Mouse (Mus musculus) erythroid progenitor cell, adult 5-6 weeks (primary cell): Measurements from ENCODE around the gene Brd3os. TPM values are rescaled to one million over a fixed set of nuclear protein-coding genes. Genes with fewer than 3 reads are reported as not detected.

Experiments
- ATAC-seq: replicated peaks from 2 replicates; pipeline ENCODE4 v1.8.0; 2016; ENCODE audit warnings: moderate number of reproducible peaks, mild to moderate bottlenecking, moderate TSS enrichment, inconsistent platforms; ENCODE audit not compliant: poor library complexity, low FRiP score, severe bottlenecking
- total RNA-seq, 2 experiments: library from RNA; stranded (forward) in 1 of 2; stranded (reverse) in 1 of 2; fragments of 150-400 nt in 1 of 2; fragments of 186-747, 209-891 nt in 1 of 2; gene quantifications; 2 replicates each; pipeline versions ENCODE4 v1.2.3 to v1.2.4; 2015 to 2017; ENCODE audit warnings: low replicate concordance in 2 of 2

Gene Brd3os
- total RNA-seq, 2 experiments from 2014 or later, result not detected

DNA sequence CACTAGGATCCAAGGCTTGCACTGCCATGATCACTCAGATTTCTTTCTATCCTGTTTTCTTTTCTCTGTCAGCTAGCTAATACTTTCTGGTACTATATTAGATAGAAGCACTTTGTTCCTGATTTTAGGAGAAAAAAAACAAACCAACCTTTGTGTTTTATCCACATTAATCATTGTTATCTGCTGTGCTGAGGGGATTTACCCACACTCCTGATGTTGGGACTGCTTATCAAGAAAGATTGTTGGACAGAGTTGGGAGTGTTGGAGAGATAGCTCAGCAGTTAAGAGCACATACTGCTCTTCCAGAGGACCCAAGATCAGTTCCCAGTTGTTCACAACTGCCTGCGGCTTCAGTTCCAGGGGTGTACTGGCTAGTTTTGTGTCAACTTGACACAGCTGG, 46.2 kb downstream of the Brd3os start:
- no peak for ATAC-seq

- ATAC-seq, result no peak
These were observed 48.8 kb downstream of the Brd3os start for GRCm38 (mm10) chr2:27490939-27491338.

Other genes with a start within 250 kb of the Brd3os start
- not detected in 2 replicates for gene Sardh, start 194.0 kb upstream of the Brd3os start, total RNA-seq (2015; ENCODE audit: low replicate concordance)
- not detected in 2 replicates for gene Sardh, start 194.0 kb upstream of the Brd3os start, total RNA-seq (2017; ENCODE audit: low replicate concordance)
- 1.7 and 3.6 TPM in 2 replicates for gene Vav2, start 15.3 kb upstream of the Brd3os start, total RNA-seq (2015; ENCODE audit: low replicate concordance)
- 2.2 and 10.7 TPM in 2 replicates for gene Vav2, start 15.3 kb upstream of the Brd3os start, total RNA-seq (2017; ENCODE audit: low replicate concordance)
- gene Brd3, start 65.3 kb downstream of the Brd3os start, total RNA-seq (2015; ENCODE audit: low replicate concordance), result 22.7 and 30.6 TPM in 2 replicates
- gene Brd3, start 65.3 kb downstream of the Brd3os start, total RNA-seq (2017; ENCODE audit: low replicate concordance), result 17.3 and 19.8 TPM in 2 replicates
- gene Wdr5, start 72.8 kb downstream of the Brd3os start, total RNA-seq (2015; ENCODE audit: low replicate concordance), result 14.4 and 18.9 TPM in 2 replicates
- gene Wdr5, start 72.8 kb downstream of the Brd3os start, total RNA-seq (2017; ENCODE audit: low replicate concordance), result 13.6 and 28.5 TPM in 2 replicates
- 1.7 and 2.2 TPM in 2 replicates for gene Rxra, start 234.1 kb downstream of the Brd3os start, total RNA-seq (2015; ENCODE audit: low replicate concordance)
- gene Rxra, start 234.1 kb downstream of the Brd3os start, total RNA-seq (2017; ENCODE audit: low replicate concordance), result 1.7 and 3.6 TPM in 2 replicates